Mouse (Mus musculus): ENCODE measurements around the gene Kcna7. TPM values are rescaled to one million over a fixed set of nuclear protein-coding genes. Genes with fewer than 3 reads are reported as not detected.

Gene Kcna7
- total RNA-seq, 1 experiment, result 0.85 TPM

DNA sequence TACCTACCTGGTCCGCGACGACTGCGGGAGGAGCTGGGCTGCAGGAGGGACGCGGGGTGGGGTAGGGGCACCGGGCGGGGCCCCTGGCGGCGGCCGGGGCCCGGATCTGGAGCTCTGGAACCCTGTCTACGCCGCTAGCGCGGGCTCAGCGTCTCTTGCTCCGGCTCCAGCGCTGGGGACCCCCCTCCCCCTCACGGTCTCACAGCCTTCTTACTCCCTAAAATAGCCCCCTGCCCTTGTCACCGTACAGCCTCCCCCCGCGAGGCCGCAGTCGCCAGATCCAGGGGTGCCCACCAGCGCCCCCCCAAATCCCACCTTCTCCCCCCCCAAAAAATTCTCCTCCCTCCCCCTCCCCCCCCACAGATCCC is 38.8 kb upstream of the Kcna7 start, which contains the start of gene Ppfia3:
Gene Ppfia3, minus strand, starts transcription at position 368 of the 368 bp plus-strand sequence.
- Histone ChIP-seq H3K27ac (ENCODE audit: insufficient read depth, low read depth, low read length, poor library complexity, severe bottlenecking) (peak within 1 kb of the TSS; percentile 33; the same call in 1 of the 2 replicates), H3K4me1 (ENCODE audit: control insufficient read depth in 2 of 2, insufficient read depth in 2 of 2, low read length in 2 of 2, poor library complexity in 1 of 2) (peaks cover 2 to 18% of the 10 kb centered on the region in 2 experiments; a peak in 3 of 4 replicates), H3K4me3 (ENCODE audit: insufficient read depth in 1 of 2, low read depth in 1 of 2, low read length in 2 of 2, poor library complexity in 1 of 2, severe bottlenecking in 1 of 2) (peak within 1 kb of the TSS; percentile 73 to 81), H3K9ac (ENCODE audit: insufficient read depth, low read depth, low read length, poor library complexity, severe bottlenecking) (peak within 1 kb of the TSS; percentile 83), H3K36me3 (ENCODE audit: control insufficient read depth, insufficient read depth, low read length, poor library complexity, severe bottlenecking) (peaks cover 2% of the 10 kb centered on the region; the same call in 1 of the 2 replicates), H3K9me3 (ENCODE audit: control insufficient read depth, insufficient read depth, low read depth, low read length) (no peaks in the 10 kb centered on the region)
- TF ChIP-seq HCFC1 (IDR thresholded peaks at IDR 0.05; ENCODE audit: borderline replicate concordance, insufficient read depth, low read length), result no peak
- TF ChIP-seq MAFK (IDR thresholded peaks at IDR 0.05; ENCODE audit: insufficient read depth, low read depth, low read length), result no peak
- TF ChIP-seq ZC3H11A (IDR thresholded peaks at IDR 0.05; ENCODE audit: borderline replicate concordance, low read depth, low read length), result no peak
- no peak for TF ChIP-seq ZNF384 (IDR thresholded peaks at IDR 0.05; ENCODE audit: low read depth, low read length)
- TF ChIP-seq CHD2 (IDR thresholded peaks at IDR 0.05; ENCODE audit: low read depth, low read length), result no peak
- DNase-seq (ENCODE audit: low read depth, low spot score), result no peak
- in situ Hi-C loops (cut with MboI; ENCODE audit: low sequenced_read_pairs in 2 of 2, unreplicated experiment in 2 of 2), result no loop called here

- TF ChIP-seq HCFC1 (IDR thresholded peaks at IDR 0.05; ENCODE audit: borderline replicate concordance, insufficient read depth, low read length), result peak; percentile 65; the same call in 1 of the 2 replicates
- no peak for TF ChIP-seq ZC3H11A (IDR thresholded peaks at IDR 0.05; ENCODE audit: borderline replicate concordance, low read depth, low read length)
- TF ChIP-seq ZNF384 (IDR thresholded peaks at IDR 0.05; ENCODE audit: low read depth, low read length), result peak; percentile 95
- in situ Hi-C loops (cut with MboI; ENCODE audit: low sequenced_read_pairs in 2 of 2, unreplicated experiment in 2 of 2), result no loop called here
- Histone ChIP-seq H3K36me3 (ENCODE audit: control insufficient read depth, insufficient read depth, low read length, poor library complexity, severe bottlenecking) (peaks cover 2% of the 10 kb centered on the region; the same call in 1 of the 2 replicates), H3K27ac (ENCODE audit: insufficient read depth, low read depth, low read length, poor library complexity, severe bottlenecking) (peak overlapping the region; percentile 33; the same call in 1 of the 2 replicates), H3K9ac (ENCODE audit: insufficient read depth, low read depth, low read length, poor library complexity, severe bottlenecking) (peak overlapping the region; percentile 83), H3K4me1 (ENCODE audit: control insufficient read depth in 2 of 2, insufficient read depth in 2 of 2, low read length in 2 of 2, poor library complexity in 1 of 2) (peaks cover 2 to 18% of the 10 kb centered on the region in 2 experiments; a peak in 3 of 4 replicates), H3K4me3 (ENCODE audit: insufficient read depth in 1 of 2, low read depth in 1 of 2, low read length in 2 of 2, poor library complexity in 1 of 2, severe bottlenecking in 1 of 2) (peak overlapping the region; percentile 73 to 81), H3K9me3 (ENCODE audit: control insufficient read depth, insufficient read depth, low read depth, low read length) (no peaks in the 10 kb centered on the region)
- peak; percentile 91 for DNase-seq (ENCODE audit: low read depth, low spot score)
Observed at GRCm38 (mm10) chr7:45367020-45367880, 38.2 kb upstream of the Kcna7 start.

DNA sequence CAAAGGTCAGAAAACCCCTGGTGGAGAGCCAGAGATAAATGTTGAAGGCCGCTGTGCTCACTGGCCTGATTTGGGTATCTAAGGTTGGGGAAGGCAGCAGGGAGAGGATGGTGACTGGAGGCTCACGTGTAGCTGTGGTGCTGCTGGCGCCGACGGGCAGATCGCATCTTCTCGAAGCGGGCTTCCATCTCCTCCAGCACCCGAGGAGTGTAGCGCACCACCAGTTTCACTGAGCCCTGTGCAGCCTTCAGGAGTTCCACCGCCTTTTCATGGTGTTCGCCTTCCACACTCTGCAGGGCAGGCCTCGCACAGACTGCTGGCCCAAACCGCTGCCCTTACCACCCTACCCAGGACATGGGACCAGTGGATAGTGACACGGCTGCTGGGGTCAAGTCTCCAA is 37.3 kb upstream of the Kcna7 start:
- TF ChIP-seq HCFC1 (IDR thresholded peaks at IDR 0.05; ENCODE audit: borderline replicate concordance, insufficient read depth, low read length) (no peak), ZC3H11A (IDR thresholded peaks at IDR 0.05; ENCODE audit: borderline replicate concordance, low read depth, low read length) (no peak)
- Histone ChIP-seq H3K9me3 (ENCODE audit: control insufficient read depth, insufficient read depth, low read depth, low read length) (no peaks in the 10 kb centered on the region), H3K4me1 (ENCODE audit: control insufficient read depth in 2 of 2, insufficient read depth in 2 of 2, low read length in 2 of 2, poor library complexity in 1 of 2) (peaks cover 2 to 18% of the 10 kb centered on the region in 2 experiments; a peak in 2 of 4 replicates), H3K4me3 (ENCODE audit: insufficient read depth in 1 of 2, low read depth in 1 of 2, low read length in 2 of 2, poor library complexity in 1 of 2, severe bottlenecking in 1 of 2) (peak overlapping the region; percentile 72 to 81), H3K36me3 (ENCODE audit: control insufficient read depth, insufficient read depth, low read length, poor library complexity, severe bottlenecking) (peaks cover 9% of the 10 kb centered on the region), H3K27ac (ENCODE audit: insufficient read depth, low read depth, low read length, poor library complexity, severe bottlenecking) (no peak overlapping the region), H3K9ac (ENCODE audit: insufficient read depth, low read depth, low read length, poor library complexity, severe bottlenecking) (peak overlapping the region; percentile 83)
- no peak for DNase-seq (ENCODE audit: low read depth, low spot score)
- in situ Hi-C loops (cut with MboI; ENCODE audit: low sequenced_read_pairs in 2 of 2, unreplicated experiment in 2 of 2), result no loop called here

DNA sequence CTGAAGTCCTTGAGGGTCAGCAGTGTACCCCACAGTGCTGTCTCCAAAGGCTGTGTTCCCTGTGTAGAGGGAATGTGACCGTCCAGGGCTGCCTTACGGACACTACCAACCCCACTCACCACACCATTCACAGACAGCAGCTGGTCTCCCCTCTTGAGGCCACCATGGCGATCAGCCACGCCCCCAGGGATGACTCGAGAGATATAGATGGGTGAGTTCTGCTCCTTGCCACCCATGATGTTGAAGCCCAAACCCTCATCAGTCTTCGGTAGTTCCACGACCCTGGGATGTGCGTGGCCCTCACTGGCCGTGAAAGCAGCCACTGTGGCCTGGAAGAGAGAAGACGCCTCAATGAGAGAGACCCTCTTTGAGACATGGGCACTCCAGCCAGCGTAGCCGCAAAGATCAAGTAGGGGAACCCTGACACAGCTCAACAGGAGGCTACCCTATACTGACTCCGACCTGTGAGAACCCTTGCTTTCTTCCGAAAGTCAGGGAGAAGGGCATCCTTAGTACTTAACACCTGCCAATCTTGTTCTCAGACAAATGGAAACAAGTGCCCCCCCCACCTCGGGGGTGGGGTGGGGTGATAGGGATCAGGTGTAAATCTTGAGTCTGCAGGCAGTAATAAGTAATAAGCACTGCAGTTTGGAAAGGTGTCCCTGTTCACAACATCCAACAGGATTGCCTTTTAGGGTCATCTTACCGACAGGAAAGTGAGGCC is 36.3 kb upstream of the Kcna7 start:
- Histone ChIP-seq H3K4me3 (ENCODE audit: insufficient read depth in 1 of 2, low read depth in 1 of 2, low read length in 2 of 2, poor library complexity in 1 of 2, severe bottlenecking in 1 of 2) (0 out of 4 replicates have a peak overlapping the region, but pooled peaks of 1 of the 2 experiments have one; percentile 80), H3K4me1 (ENCODE audit: control insufficient read depth in 2 of 2, insufficient read depth in 2 of 2, low read length in 2 of 2, poor library complexity in 1 of 2) (peaks cover 2 to 18% of the 10 kb centered on the region in 2 experiments; a peak in 2 of 4 replicates), H3K27ac (ENCODE audit: insufficient read depth, low read depth, low read length, poor library complexity, severe bottlenecking) (no peak overlapping the region), H3K9ac (ENCODE audit: insufficient read depth, low read depth, low read length, poor library complexity, severe bottlenecking) (no peak overlapping the region), H3K9me3 (ENCODE audit: control insufficient read depth, insufficient read depth, low read depth, low read length) (no peaks in the 10 kb centered on the region), H3K36me3 (ENCODE audit: control insufficient read depth, insufficient read depth, low read length, poor library complexity, severe bottlenecking) (peaks cover 14% of the 10 kb centered on the region)
- no peak for DNase-seq (ENCODE audit: low read depth, low spot score)
- in situ Hi-C loops (cut with MboI; ENCODE audit: low sequenced_read_pairs in 2 of 2, unreplicated experiment in 2 of 2), result no loop called here
- TF ChIP-seq HCFC1 (IDR thresholded peaks at IDR 0.05; ENCODE audit: borderline replicate concordance, insufficient read depth, low read length) (no peak), CHD2 (IDR thresholded peaks at IDR 0.05; ENCODE audit: low read depth, low read length) (no peak), ZNF384 (IDR thresholded peaks at IDR 0.05; ENCODE audit: low read depth, low read length) (no peak), MAFK (IDR thresholded peaks at IDR 0.05; ENCODE audit: insufficient read depth, low read depth, low read length) (no peak), ZC3H11A (IDR thresholded peaks at IDR 0.05; ENCODE audit: borderline replicate concordance, low read depth, low read length) (no peak)
